Mouse (Mus musculus): ENCODE results near the gene Tmem151a. TPM values are rescaled to one million over a fixed set of nuclear protein-coding genes. Genes with fewer than 3 reads are reported as not detected.

The Tmem151a gene
- total RNA-seq, 2 experiments from 2014 or later, result 0.18 TPM; not detected in 1

- DNase-seq (ENCODE audit: low spot score), result no peak
These were observed 36.9 kb downstream of the Tmem151a start for GRCm38 (mm10) chr19:5048138-5049056.

GRCm38 (mm10) chr19:5045531-5045930 lies 39.8 kb downstream of the Tmem151a start:
- DNase-seq (ENCODE audit: low spot score), result no peak

- no peak for DNase-seq (ENCODE audit: low spot score)
These were observed 43.7 kb downstream of the Tmem151a start for GRCm38 (mm10) chr19:5041588-5041987.

- peak; percentile 90 for DNase-seq (ENCODE audit: low spot score)
These were observed 44.3 kb downstream of the Tmem151a start, which contains the start of gene Brms1 for GRCm38 (mm10) chr19:5040862-5041523. TSS of gene Brms1 (plus strand) at chr19:5041354.

DNA sequence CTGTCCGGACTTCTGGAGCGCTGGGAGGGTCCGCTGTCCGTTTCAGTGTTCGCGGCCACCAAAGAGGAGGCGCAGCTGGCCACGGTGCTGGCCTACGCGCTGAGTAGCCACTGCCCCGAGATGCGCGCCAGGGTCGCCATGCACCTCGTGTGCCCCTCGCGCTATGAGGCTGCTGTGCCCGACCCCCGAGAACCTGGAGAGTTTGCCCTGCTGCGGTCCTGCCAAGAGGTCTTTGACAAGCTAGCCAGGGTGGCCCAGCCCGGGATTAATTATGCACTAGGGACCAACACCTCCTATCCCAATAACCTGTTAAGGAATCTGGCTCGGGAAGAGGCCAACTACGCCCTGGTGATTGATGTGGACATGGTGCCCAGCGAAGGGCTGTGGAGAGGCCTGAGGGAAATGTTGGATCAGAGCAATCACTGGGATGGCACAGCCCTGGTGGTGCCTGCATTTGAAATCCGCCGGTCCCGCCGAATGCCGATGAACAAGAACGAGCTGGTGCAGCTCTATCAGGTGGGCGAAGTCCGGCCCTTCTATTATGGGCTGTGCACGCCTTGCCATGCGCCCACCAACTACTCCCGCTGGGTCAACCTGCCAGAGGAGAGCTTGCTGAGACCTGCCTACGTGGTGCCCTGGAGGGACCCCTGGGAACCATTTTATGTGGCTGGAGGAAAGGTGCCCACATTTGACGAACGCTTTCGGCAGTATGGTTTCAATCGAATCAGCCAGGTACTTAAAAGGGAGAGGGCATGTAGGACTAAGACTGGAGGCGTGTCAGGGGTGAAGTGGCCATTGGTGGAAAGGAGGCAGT lies 45.8 kb downstream of the Tmem151a start:
- DNase-seq (ENCODE audit: low spot score), result no peak

GRCm38 (mm10) chr19:5038709-5039156 lies 46.6 kb downstream of the Tmem151a start, which contains the start of the genes B4gat1 and AC124502.3:
TSS of gene B4gat1 (plus strand) at chr19:5038826.
TSS of gene AC124502.3 (plus strand) at chr19:5038891.
- peak; percentile 90 for DNase-seq (ENCODE audit: low spot score)

GRCm38 (mm10) chr19:5037678-5038571 lies 47.4 kb downstream of the Tmem151a start:
- DNase-seq (ENCODE audit: low spot score), result peak; percentile 69

DNA sequence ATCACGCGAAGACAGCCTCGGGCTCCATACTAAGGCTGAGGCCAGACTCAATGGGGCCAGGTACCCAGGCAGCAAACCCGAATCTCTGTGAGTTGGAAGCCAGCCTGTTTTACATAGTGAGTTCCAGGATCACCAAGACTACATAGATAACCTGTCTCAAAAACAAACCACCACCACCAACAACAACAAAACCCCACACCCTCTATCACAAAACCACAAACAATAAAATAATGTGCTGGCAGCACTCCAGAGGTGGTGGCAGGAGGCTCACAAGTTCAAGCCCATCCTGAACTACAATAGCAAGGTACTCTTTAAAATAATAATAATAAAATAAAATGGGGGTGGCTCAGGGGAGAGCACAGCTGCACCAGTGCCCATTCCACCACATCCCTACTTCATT lies 48.8 kb downstream of the Tmem151a start:
- no peak for DNase-seq (ENCODE audit: low spot score)

DNA sequence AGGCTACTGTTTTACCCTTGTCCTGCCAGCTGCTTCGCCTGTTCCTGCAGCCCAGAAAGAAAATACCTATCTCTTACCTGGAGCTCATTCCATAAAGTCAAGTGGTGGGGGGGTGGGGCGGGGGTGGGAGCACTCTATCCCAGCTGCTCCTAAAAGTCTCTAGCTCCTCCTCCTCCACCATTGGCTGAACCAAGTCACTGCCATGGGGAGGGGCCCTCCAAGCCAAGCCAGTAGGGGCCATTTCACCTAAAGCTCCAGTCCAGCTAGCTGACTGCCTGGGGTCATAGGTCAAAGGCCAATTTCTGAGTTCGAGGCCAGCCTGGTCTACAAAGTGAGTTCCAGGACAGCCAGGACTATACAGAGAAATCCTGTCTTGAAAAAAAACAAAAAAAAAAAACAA lies 52.6 kb downstream of the Tmem151a start:
- DNase-seq (ENCODE audit: low spot score), result no peak

DNA sequence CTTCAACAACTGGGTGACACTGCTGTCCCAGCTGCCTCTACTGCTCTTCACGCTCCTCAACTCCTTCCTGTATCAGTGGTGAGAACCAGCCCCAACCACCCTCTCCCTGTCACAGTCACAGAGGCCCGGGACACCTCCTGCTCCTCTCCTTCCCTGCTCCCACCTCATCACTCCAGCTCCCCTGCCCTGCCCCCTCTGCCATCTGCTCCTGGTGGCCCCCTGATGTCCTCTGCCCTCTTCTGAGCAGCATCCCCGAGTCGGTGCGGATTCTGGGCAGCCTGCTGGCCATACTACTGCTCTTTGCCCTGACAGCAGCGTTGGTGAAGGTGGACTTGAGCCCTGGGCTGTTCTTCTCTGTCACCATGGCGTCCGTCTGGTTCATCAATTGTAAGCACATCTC lies 59.2 kb downstream of the Tmem151a start:
- no peak for DNase-seq (ENCODE audit: low spot score)

- peak; percentile 95 for DNase-seq (ENCODE audit: low spot score)
These were observed 61.5 kb downstream of the Tmem151a start, which contains the start of gene Slc29a2 for GRCm38 (mm10) chr19:5023621-5024479. TSS of gene Slc29a2 (plus strand) at chr19:5023860.

GRCm38 (mm10) chr19:5021416-5021815 lies 63.9 kb downstream of the Tmem151a start:
- no peak for DNase-seq (ENCODE audit: low spot score)

Other genes with a start within 250 kb of the Tmem151a start
- gene Ccs, start 246.2 kb downstream of the Tmem151a start, total RNA-seq (2021), result 10 to 100 TPM; 20.0 to 24.1 TPM
- not detected for gene Ccdc87, start 246.2 kb downstream of the Tmem151a start, total RNA-seq (2021)
- gene Ctsf, start 230.4 kb downstream of the Tmem151a start, total RNA-seq (2021), result 10 to 100 TPM; 26.6 to 30.1 TPM
- gene Actn3, start 207.6 kb downstream of the Tmem151a start, total RNA-seq (2021), result 1,000 to 10,000 TPM; 7,595 to 9,342 TPM
- 1 to 10 TPM; 2.0 to 2.3 TPM for gene Zdhhc24, start 206.9 kb downstream of the Tmem151a start, total RNA-seq (2021)
- 1 to 10 TPM; 1.7 to 2.0 TPM for gene Bbs1, start 178.9 kb downstream of the Tmem151a start, total RNA-seq (2021)
- 10 to 100 TPM; 13.2 to 14.2 TPM for gene Dpp3, start 157.2 kb downstream of the Tmem151a start, total RNA-seq (2021)
- gene Peli3, start 142.4 kb downstream of the Tmem151a start, total RNA-seq (2021), result 1 to 10 TPM; 2.4 to 2.7 TPM
- 10 to 100 TPM; 64.6 to 66.7 TPM for gene Mrpl11, start 123.4 kb downstream of the Tmem151a start, total RNA-seq (2021)
- not detected for gene Npas4, start 95.2 kb downstream of the Tmem151a start, total RNA-seq (2021)
- 1 to 10 TPM; 4.1 to 5.3 TPM for gene Slc29a2, start 61.7 kb downstream of the Tmem151a start, total RNA-seq (2021)
- gene B4gat1, start 46.7 kb downstream of the Tmem151a start, total RNA-seq (2021), result 10 to 100 TPM; 18.7 to 23.2 TPM
- 1 to 10 TPM in 1 of 2 experiments, under 1 TPM in 1; 0.50 to 1.2 TPM for gene AC124502.3, start 46.6 kb downstream of the Tmem151a start, total RNA-seq (2021)
- 10 to 100 TPM; 14.8 to 15.3 TPM for gene Brms1, start 44.2 kb downstream of the Tmem151a start, total RNA-seq (2021)
- gene Rin1, start 35.0 kb downstream of the Tmem151a start, total RNA-seq (2021), result 1 to 10 TPM in 1 of 2 experiments, under 1 TPM in 1; 0.71 to 1.2 TPM
- 10 to 100 TPM in 1 of 2 experiments, 1 to 10 TPM in 1; 6.3 to 11.8 TPM for gene Cd248, start 17.5 kb downstream of the Tmem151a start, total RNA-seq (2021)
- 10 to 100 TPM; 45.1 to 47.0 TPM for gene Yif1a, start 3.0 kb upstream of the Tmem151a start, total RNA-seq (2021)
- not detected for gene Cnih2, start 13.0 kb upstream of the Tmem151a start, total RNA-seq (2021)
- 100 to 1,000 TPM; 117 to 118 TPM for gene Rab1b, start 21.5 kb upstream of the Tmem151a start, total RNA-seq (2021)
- gene Klc2, start 33.0 kb upstream of the Tmem151a start, total RNA-seq (2021), result 10 to 100 TPM; 58.6 to 61.0 TPM
- 1 to 10 TPM; 6.5 to 8.2 TPM for gene Pacs1, start 187.6 kb upstream of the Tmem151a start, total RNA-seq (2021)
- gene Sf3b2, start 209.9 kb upstream of the Tmem151a start, total RNA-seq (2021), result 10 to 100 TPM; 66.7 to 68.2 TPM
- gene Gal3st3, start 212.8 kb upstream of the Tmem151a start, total RNA-seq (2021), result not detected

Measured in gastrocnemius, adult 18-20 months (tissue).